Mouse (Mus musculus) embryonic facial prominence, embryonic 13.5 days (tissue): Measurements from ENCODE around the gene Smg6. TPM values are rescaled to one million over a fixed set of nuclear protein-coding genes. Genes with fewer than 3 reads are reported as not detected.

Experiments used
- ATAC-seq: fragments of 200-750 bp; cut with Nextera tagmentation; 2 replicates; pipeline ENCODE4 v1.8.0; 2017; ENCODE audit warnings: low read depth; ENCODE audit not compliant: insufficient number of reproducible peaks, insufficient read depth, low FRiP score, low TSS enrichment
- H3K27ac ChIP-seq: fragments of 300-500 bp; sonication (generic); 2 replicates; pipeline ENCODE4 v1.5.1; 2015; ENCODE audit warnings: moderate library complexity, mild to moderate bottlenecking, inconsistent platforms
- H3K27me3 ChIP-seq: fragments of 300-500 bp; sonication (generic); 2 replicates; pipeline ENCODE4 v1.6.1; 2015; ENCODE audit warnings: mild to moderate bottlenecking, inconsistent platforms
- H3K36me3 ChIP-seq: fragments of 300-500 bp; sonication (generic); 2 replicates; pipeline ENCODE4 v1.6.1; 2015; ENCODE audit warnings: mild to moderate bottlenecking, inconsistent platforms
- H3K4me1 ChIP-seq: fragments of 300-500 bp; sonication (generic); 2 replicates; pipeline ENCODE4 v1.6.1; 2015; ENCODE audit warnings: inconsistent platforms
- H3K4me2 ChIP-seq: fragments of 300-500 bp; sonication (generic); 2 replicates; pipeline ENCODE4 v1.6.1; 2015; ENCODE audit warnings: moderate library complexity, mild to moderate bottlenecking, inconsistent platforms
- H3K4me3 ChIP-seq: fragments of 300-500 bp; sonication (generic); 2 replicates; pipeline ENCODE4 v1.5.1; 2015; ENCODE audit warnings: mild to moderate bottlenecking, inconsistent platforms
- H3K9ac ChIP-seq: fragments of 300-500 bp; sonication (generic); 2 replicates; pipeline ENCODE4 v1.6.1; 2015; ENCODE audit warnings: mild to moderate bottlenecking, inconsistent platforms
- H3K9me3 ChIP-seq: fragments of 300-500 bp; sonication (generic); 2 replicates; pipeline ENCODE4 v1.6.1; 2016; ENCODE audit warnings: inconsistent platforms
- WGBS: fragments of 180-500 bp; shearing (Covaris S2); methylation state at CpG from one replicate; pipeline ENCODE4 v1.1.7; 2015; ENCODE audit warnings: mixed read lengths; 5-methylcytosine and 5-hydroxymethylcytosine counted together
- polyA plus RNA-seq: library from polyadenylated mRNA; unstranded; fragments of >200 nt; fragmentation: Nextera tagmentation; extraction: Ambion mirVana; gene quantifications from 2 replicates; pipeline ENCODE4 v1.2.1, GENCODE M21; 2015

Gene Smg6
- polyA plus RNA-seq, 1 experiment from 2014 or later, result 22.5 TPM

DNA sequence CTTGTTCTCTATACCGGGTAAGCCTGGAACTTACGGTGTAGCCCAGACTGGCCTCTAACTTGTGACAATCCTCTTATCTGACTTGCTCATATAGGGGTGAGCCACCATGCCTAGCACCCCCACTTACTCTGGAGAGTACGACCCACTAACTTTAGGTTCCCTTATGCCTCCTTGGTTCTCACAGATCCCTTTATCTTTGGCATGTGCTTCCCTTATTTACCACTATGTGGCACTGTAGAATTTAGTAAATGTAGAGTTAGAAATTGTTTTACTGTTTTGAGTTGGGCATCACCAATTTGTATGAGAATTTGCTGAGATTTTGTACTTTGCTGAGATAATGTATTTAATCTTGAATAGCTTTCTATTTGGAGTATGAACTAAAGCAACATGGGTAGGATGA is 20.7 kb downstream of the Smg6 start:
- Histone ChIP-seq H3K9ac (no peak overlapping the region), H3K36me3 (peaks cover 45% of the 10 kb centered on the region), H3K4me2 (no peak overlapping the region), H3K9me3 (no peaks in the 10 kb centered on the region), H3K4me3 (no peak overlapping the region), H3K27me3 (no peaks in the 10 kb centered on the region), H3K27ac (no peak overlapping the region), H3K4me1 (no peaks in the 10 kb centered on the region)
- 0 out of 2 replicates have a peak, but pooled peaks have one; percentile 52 for ATAC-seq
- 81% methylated on average over 3 of the region's 3 CpGs for WGBS

DNA sequence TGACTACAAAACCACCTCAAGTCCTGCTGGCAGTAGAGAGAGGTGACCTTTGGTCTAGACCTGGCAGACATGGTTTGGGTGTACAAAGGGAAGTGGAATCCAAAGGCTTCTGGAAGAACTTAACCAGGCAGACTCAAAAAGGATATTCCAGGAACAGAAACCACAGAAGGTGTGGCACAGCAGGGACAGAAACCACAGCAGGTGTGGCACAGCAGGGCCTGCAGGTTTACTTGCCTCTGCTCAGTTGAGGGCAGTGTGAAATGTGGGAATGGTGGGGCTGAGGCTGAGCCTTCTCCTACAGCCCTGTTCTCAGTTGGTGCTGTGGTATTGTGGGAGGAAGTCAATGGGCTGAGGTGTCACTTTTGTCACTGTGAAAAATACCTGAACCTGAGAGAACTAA is 29.3 kb downstream of the Smg6 start:
- Histone ChIP-seq H3K27me3 (no peaks in the 10 kb centered on the region), H3K4me2 (no peak overlapping the region), H3K36me3 (peaks cover 28% of the 10 kb centered on the region), H3K9me3 (no peaks in the 10 kb centered on the region), H3K27ac (no peak overlapping the region), H3K4me3 (no peak overlapping the region), H3K9ac (no peak overlapping the region), H3K4me1 (no peaks in the 10 kb centered on the region)
- no peak for ATAC-seq

GRCm38 (mm10) chr11:74956006-74956405 is 30.4 kb downstream of the Smg6 start:
- Histone ChIP-seq H3K9me3 (no peaks in the 10 kb centered on the region), H3K36me3 (peaks cover 23% of the 10 kb centered on the region), H3K9ac (no peak overlapping the region), H3K4me2 (no peak overlapping the region), H3K27ac (no peak overlapping the region), H3K27me3 (no peaks in the 10 kb centered on the region), H3K4me1 (no peaks in the 10 kb centered on the region), H3K4me3 (no peak overlapping the region)
- no peak for ATAC-seq

GRCm38 (mm10) chr11:74957600-74957999 is 32.0 kb downstream of the Smg6 start:
- no peak for ATAC-seq
- Histone ChIP-seq H3K4me2 (no peak overlapping the region), H3K4me1 (no peaks in the 10 kb centered on the region), H3K27ac (no peak overlapping the region), H3K4me3 (no peak overlapping the region), H3K9me3 (no peaks in the 10 kb centered on the region), H3K9ac (no peak overlapping the region), H3K36me3 (peaks cover 19% of the 10 kb centered on the region), H3K27me3 (no peaks in the 10 kb centered on the region)
- 83% methylated on average over 2 of the region's 2 CpGs for WGBS

DNA sequence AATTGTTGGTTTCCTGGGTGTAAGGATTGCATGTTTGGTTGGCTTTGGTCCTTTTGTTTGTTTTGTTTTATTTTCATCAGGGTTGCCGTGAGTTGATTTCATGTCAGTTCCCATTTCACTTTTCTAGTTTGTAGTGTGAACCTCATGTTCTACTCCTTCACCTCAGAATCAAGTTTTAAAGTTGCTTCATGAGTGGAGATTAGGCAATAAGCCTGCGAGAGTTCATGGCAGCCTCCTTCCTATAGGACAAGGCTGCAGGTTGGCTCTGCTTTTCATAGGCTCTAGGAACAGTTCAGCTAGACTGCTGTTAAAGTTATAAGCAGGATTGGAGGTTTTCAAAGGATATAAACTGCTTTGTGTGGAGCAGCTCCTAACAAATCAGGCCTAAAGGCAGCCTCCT is 33.9 kb downstream of the Smg6 start:
- H3K9ac ChIP-seq, result no peak overlapping the region
- H3K27me3 ChIP-seq, result no peaks in the 10 kb centered on the region
- ATAC-seq, result no peak
- no peak overlapping the region for H3K4me3 ChIP-seq
- H3K36me3 ChIP-seq, result peaks cover 19% of the 10 kb centered on the region
- no peaks in the 10 kb centered on the region for H3K9me3 ChIP-seq
- H3K27ac ChIP-seq, result no peak overlapping the region
- H3K4me2 ChIP-seq, result no peak overlapping the region
- H3K4me1 ChIP-seq, result no peaks in the 10 kb centered on the region
- WGBS, result 86% methylated on average over 2 of the region's 2 CpGs

GRCm38 (mm10) chr11:74960031-74960551 is 34.5 kb downstream of the Smg6 start:
- H3K4me3 ChIP-seq, result no peak overlapping the region
- no peak overlapping the region for H3K9ac ChIP-seq
- H3K27ac ChIP-seq, result no peak overlapping the region
- peaks cover 14% of the 10 kb centered on the region for H3K36me3 ChIP-seq
- no peaks in the 10 kb centered on the region for H3K27me3 ChIP-seq
- no peaks in the 10 kb centered on the region for H3K9me3 ChIP-seq
- no peak for ATAC-seq
- H3K4me2 ChIP-seq, result no peak overlapping the region
- 94% methylated on average over 9 of the region's 9 CpGs for WGBS
- H3K4me1 ChIP-seq, result no peaks in the 10 kb centered on the region

GRCm38 (mm10) chr11:74961953-74962352 is 36.3 kb downstream of the Smg6 start:
- Histone ChIP-seq H3K9me3 (no peaks in the 10 kb centered on the region), H3K9ac (no peak overlapping the region), H3K4me1 (no peaks in the 10 kb centered on the region), H3K27me3 (no peaks in the 10 kb centered on the region), H3K4me2 (no peak overlapping the region), H3K36me3 (peaks cover 14% of the 10 kb centered on the region), H3K27ac (no peak overlapping the region), H3K4me3 (no peak overlapping the region)
- ATAC-seq, result no peak

- H3K9me3 ChIP-seq, result no peaks in the 10 kb centered on the region
- WGBS, result 69% methylated on average over 2 of the region's 2 CpGs
- ATAC-seq, result no peak
- H3K27ac ChIP-seq, result no peak overlapping the region
- H3K27me3 ChIP-seq, result no peaks in the 10 kb centered on the region
- no peak overlapping the region for H3K4me2 ChIP-seq
- H3K36me3 ChIP-seq, result peaks cover 7% of the 10 kb centered on the region
- no peak overlapping the region for H3K4me3 ChIP-seq
- no peak overlapping the region for H3K9ac ChIP-seq
- no peaks in the 10 kb centered on the region for H3K4me1 ChIP-seq
These were observed 37.3 kb downstream of the Smg6 start for GRCm38 (mm10) chr11:74962846-74963407.

- Histone ChIP-seq H3K9me3 (no peaks in the 10 kb centered on the region), H3K27me3 (no peaks in the 10 kb centered on the region), H3K4me3 (no peak overlapping the region), H3K4me1 (no peaks in the 10 kb centered on the region), H3K27ac (no peak overlapping the region), H3K36me3 (peaks cover 10% of the 10 kb centered on the region), H3K9ac (no peak overlapping the region), H3K4me2 (no peak overlapping the region)
- WGBS, result 86% methylated on average over 3 of the region's 3 CpGs
- no peak for ATAC-seq
These were observed 39.9 kb downstream of the Smg6 start for GRCm38 (mm10) chr11:74965516-74965915.

DNA sequence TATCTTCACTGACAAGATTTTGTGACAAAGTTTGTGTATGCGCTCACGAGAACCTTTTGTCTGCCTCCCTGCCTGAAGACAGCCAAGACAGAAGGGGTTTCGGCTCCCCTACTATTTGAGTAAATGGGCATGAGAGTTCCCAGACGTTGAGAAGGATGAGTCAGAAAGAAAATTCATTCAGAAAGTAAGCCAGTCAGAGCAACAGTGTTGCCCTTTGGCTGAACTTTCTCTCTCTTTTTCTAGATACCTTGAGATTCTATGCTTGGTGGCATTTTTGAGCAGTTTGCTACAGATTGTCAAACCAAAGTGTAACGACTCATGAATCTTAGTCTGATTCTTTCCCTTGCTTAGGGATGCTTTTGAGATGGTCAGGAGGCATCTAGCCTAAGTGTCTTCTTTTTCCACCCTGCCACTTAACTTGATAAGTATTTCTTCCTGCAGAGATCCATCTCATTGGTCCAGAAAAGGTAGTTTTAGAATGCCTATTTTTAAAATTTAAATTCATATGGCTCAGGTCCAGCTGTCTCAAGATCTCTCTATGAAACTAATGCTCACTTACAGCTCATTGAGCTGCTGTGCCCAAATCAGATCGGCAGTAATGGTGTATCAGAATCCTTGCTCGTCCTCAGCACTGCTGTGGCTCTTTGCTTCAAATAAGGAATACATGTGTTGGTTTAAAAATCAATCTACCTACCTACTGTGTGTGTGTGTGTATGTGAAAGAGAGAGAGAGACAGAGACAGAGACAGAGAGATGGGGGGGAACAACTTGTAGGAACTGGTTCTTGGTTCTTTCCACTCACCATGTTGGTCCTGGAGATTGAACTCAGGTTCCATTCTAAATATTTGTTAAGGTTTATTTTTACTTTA is 47.9 kb downstream of the Smg6 start:
- Histone ChIP-seq H3K27ac (no peak overlapping the region), H3K9me3 (no peaks in the 10 kb centered on the region)
- WGBS, result 82% methylated on average over 7 of the region's 7 CpGs

DNA sequence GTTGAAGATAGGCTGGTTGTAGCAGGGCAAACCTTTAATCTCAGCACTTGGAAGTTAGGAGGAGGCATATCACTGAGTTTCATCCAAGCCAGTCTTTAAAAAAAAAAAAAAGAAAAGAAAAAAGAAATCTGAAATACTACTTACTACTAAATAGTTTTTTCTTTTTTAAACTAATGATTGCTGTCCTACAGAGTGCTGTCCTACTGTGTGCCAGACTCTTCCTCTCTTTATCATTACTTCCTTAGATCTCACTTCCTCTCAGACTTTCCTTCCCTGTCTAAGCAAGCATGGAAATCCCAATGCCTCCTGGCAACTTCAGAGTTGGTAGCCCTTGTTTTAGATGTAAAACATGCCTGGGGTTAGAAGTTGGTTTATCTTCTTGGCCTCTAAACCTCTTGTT is 49.0 kb downstream of the Smg6 start:
- no peak overlapping the region for H3K9ac ChIP-seq
- ATAC-seq, result no peak
- H3K36me3 ChIP-seq, result peaks cover 7% of the 10 kb centered on the region; the same call in 1 of the 2 replicates
- no peaks in the 10 kb centered on the region for H3K27me3 ChIP-seq
- no peak overlapping the region for H3K27ac ChIP-seq
- H3K4me3 ChIP-seq, result no peak overlapping the region
- no peaks in the 10 kb centered on the region for H3K4me1 ChIP-seq
- H3K4me2 ChIP-seq, result no peak overlapping the region
- H3K9me3 ChIP-seq, result no peaks in the 10 kb centered on the region

More for the DNA sequence above, 47.9 kb downstream of the Smg6 start:
- Histone ChIP-seq H3K4me3 (no peak overlapping the region), H3K27me3 (no peaks in the 10 kb centered on the region), H3K9ac (no peak overlapping the region), H3K4me2 (no peak overlapping the region), H3K36me3 (peaks cover 11% of the 10 kb centered on the region; the same call in 1 of the 2 replicates), H3K4me1 (no peaks in the 10 kb centered on the region)
- ATAC-seq, result no peak
